Mouse (Mus musculus) hindbrain, embryonic 10.5 days (tissue): ENCODE measurements at regions not wholly inside any gene's neighbourhood (a gene's known extent, or its start where the extent isn't known, plus 50 kb on each side); places are given as distances from the start of the nearest gene placed in this dataset.

Experiments
- DNase-seq: peaks from one replicate; pipeline ENCODE4 v3.0.0-alpha.2; 2017; ENCODE audit warnings: low spot score
- H3K27ac ChIP-seq: fragments of 300-500 bp; sonication (generic); 2 replicates; pipeline ENCODE4 v1.5.1; 2016; ENCODE audit warnings: mild to moderate bottlenecking, moderate library complexity
- H3K27me3 ChIP-seq: fragments of 300-500 bp; sonication (generic); 2 replicates; pipeline ENCODE4 v1.6.1; 2016; ENCODE audit warnings: mild to moderate bottlenecking; ENCODE audit not compliant: poor library complexity, insufficient read depth, severe bottlenecking
- H3K36me3 ChIP-seq: fragments of 300-500 bp; sonication (generic); 2 replicates; pipeline ENCODE4 v1.6.1; 2016; ENCODE audit warnings: mild to moderate bottlenecking, moderate library complexity
- H3K4me1 ChIP-seq: fragments of 300-500 bp; sonication (generic); replicated peaks from 2 replicates; pipeline ENCODE4 v1.6.1; 2016; ENCODE audit warnings: mild to moderate bottlenecking
- H3K4me3 ChIP-seq: fragments of 300-500 bp; sonication (generic); 2 replicates; pipeline ENCODE4 v1.5.1; 2016; ENCODE audit warnings: mild to moderate bottlenecking, moderate library complexity
- H3K9me3 ChIP-seq: fragments of 300-500 bp; sonication (generic); 2 replicates; pipeline ENCODE4 v1.6.1; 2016; ENCODE audit warnings: mild to moderate bottlenecking, moderate library complexity
- WGBS: fragments of 180-500 bp; shearing (Covaris S2); methylation state at CpG from one replicate; pipeline ENCODE4 v1.1.7; 2016; 5-methylcytosine and 5-hydroxymethylcytosine counted together

GRCm38 (mm10) chr13:71006117-71006516 is 164.5 kb upstream of the Adamts16 start:
- no peak overlapping the region for H3K4me3 ChIP-seq
- H3K36me3 ChIP-seq = no peaks in the 10 kb centered on the region
- H3K9me3 ChIP-seq = no peaks in the 10 kb centered on the region
- no peak overlapping the region for H3K27ac ChIP-seq
- H3K27me3 ChIP-seq = 0 out of 2 replicates have a peak, but pooled peaks cover 3% of the 10 kb centered on the region
- peak; percentile 40 for DNase-seq
- 14% methylated on average over 1 of the region's 1 CpGs for WGBS
- H3K4me1 ChIP-seq = peaks cover 7% of the 10 kb centered on the region; the same call in 1 of the 2 replicates

GRCm38 (mm10) chr13:71003517-71003916 is 161.9 kb upstream of the Adamts16 start:
- Histone ChIP-seq H3K27ac (no peak overlapping the region), H3K36me3 (no peaks in the 10 kb centered on the region), H3K27me3 (0 out of 2 replicates have a peak, but pooled peaks cover 3% of the 10 kb centered on the region), H3K4me3 (no peak overlapping the region), H3K9me3 (no peaks in the 10 kb centered on the region), H3K4me1 (peaks cover 17% of the 10 kb centered on the region)
- no peak for DNase-seq
- WGBS = 70% methylated on average over 3 of the region's 3 CpGs

- Histone ChIP-seq H3K4me1 (peaks cover 17% of the 10 kb centered on the region), H3K9me3 (no peaks in the 10 kb centered on the region), H3K36me3 (no peaks in the 10 kb centered on the region), H3K27ac (no peak overlapping the region), H3K27me3 (0 out of 2 replicates have a peak, but pooled peaks cover 3% of the 10 kb centered on the region), H3K4me3 (no peak overlapping the region)
- peak; percentile 69 for DNase-seq
- 15% methylated on average over 2 of the region's 2 CpGs for WGBS
These were observed 159.7 kb upstream of the Adamts16 start for GRCm38 (mm10) chr13:71001278-71001677.

- no peaks in the 10 kb centered on the region for H3K36me3 ChIP-seq
- no peak for DNase-seq
- H3K9me3 ChIP-seq = no peaks in the 10 kb centered on the region
- H3K4me3 ChIP-seq = no peak overlapping the region
- H3K27me3 ChIP-seq = 0 out of 2 replicates have a peak, but pooled peaks cover 3% of the 10 kb centered on the region
- H3K27ac ChIP-seq = no peak overlapping the region
- WGBS = 53% methylated on average over 5 of the region's 5 CpGs
- H3K4me1 ChIP-seq = peaks cover 17% of the 10 kb centered on the region
These were observed 158.9 kb upstream of the Adamts16 start for GRCm38 (mm10) chr13:71000422-71001008.

- no peak overlapping the region for H3K4me3 ChIP-seq
- no peaks in the 10 kb centered on the region for H3K36me3 ChIP-seq
- DNase-seq = no peak
- H3K27me3 ChIP-seq = no peaks in the 10 kb centered on the region
- H3K4me1 ChIP-seq = no peaks in the 10 kb centered on the region
- no peaks in the 10 kb centered on the region for H3K9me3 ChIP-seq
- no peak overlapping the region for H3K27ac ChIP-seq
- 71% methylated on average over 1 of the region's 1 CpGs for WGBS
These were observed 151.9 kb upstream of the Adamts16 start for GRCm38 (mm10) chr13:70993522-70993921.

GRCm38 (mm10) chr13:70989999-70990645 is 148.5 kb upstream of the Adamts16 start:
- H3K9me3 ChIP-seq = no peaks in the 10 kb centered on the region
- no peaks in the 10 kb centered on the region for H3K27me3 ChIP-seq
- 93% methylated on average over 10 of the region's 10 CpGs for WGBS
- DNase-seq = no peak
- no peak overlapping the region for H3K4me3 ChIP-seq
- H3K27ac ChIP-seq = no peak overlapping the region
- H3K4me1 ChIP-seq = no peaks in the 10 kb centered on the region
- no peaks in the 10 kb centered on the region for H3K36me3 ChIP-seq

- WGBS = 85% methylated on average over 1 of the region's 1 CpGs
- peaks cover 10% of the 10 kb centered on the region for H3K4me1 ChIP-seq
- no peak overlapping the region for H3K4me3 ChIP-seq
- H3K27ac ChIP-seq = no peak overlapping the region; the same call in 1 of the 2 replicates
- no peak for DNase-seq
- no peaks in the 10 kb centered on the region for H3K9me3 ChIP-seq
- no peaks in the 10 kb centered on the region for H3K27me3 ChIP-seq
- no peaks in the 10 kb centered on the region for H3K36me3 ChIP-seq
These were observed 137.7 kb upstream of the Adamts16 start for GRCm38 (mm10) chr13:70979344-70979743.

- Histone ChIP-seq H3K27me3 (no peaks in the 10 kb centered on the region), H3K4me1 (peaks cover 10% of the 10 kb centered on the region), H3K27ac (peak overlapping the region; percentile 69), H3K4me3 (no peak overlapping the region), H3K36me3 (no peaks in the 10 kb centered on the region), H3K9me3 (no peaks in the 10 kb centered on the region)
- DNase-seq = no peak
- WGBS = 75% methylated on average over 4 of the region's 5 CpGs
These were observed 137.1 kb upstream of the Adamts16 start for GRCm38 (mm10) chr13:70978547-70979307.

GRCm38 (mm10) chr13:70969596-70969995 is 128.0 kb upstream of the Adamts16 start:
- Histone ChIP-seq H3K4me1 (no peaks in the 10 kb centered on the region), H3K4me3 (no peak overlapping the region), H3K36me3 (no peaks in the 10 kb centered on the region), H3K27ac (no peak overlapping the region), H3K9me3 (no peaks in the 10 kb centered on the region), H3K27me3 (no peaks in the 10 kb centered on the region)
- DNase-seq = no peak
- 83% methylated on average over 9 of the region's 9 CpGs for WGBS

GRCm38 (mm10) chr13:70967781-70968180 is 126.2 kb upstream of the Adamts16 start:
- no peak for DNase-seq
- WGBS = 73% methylated on average over 3 of the region's 3 CpGs
- Histone ChIP-seq H3K9me3 (no peaks in the 10 kb centered on the region), H3K27ac (no peak overlapping the region), H3K4me1 (no peaks in the 10 kb centered on the region), H3K27me3 (no peaks in the 10 kb centered on the region), H3K36me3 (no peaks in the 10 kb centered on the region), H3K4me3 (no peak overlapping the region)

- WGBS = 69% methylated on average over 2 of the region's 2 CpGs
- no peaks in the 10 kb centered on the region for H3K4me1 ChIP-seq
- peak; percentile 39 for DNase-seq
- no peaks in the 10 kb centered on the region for H3K36me3 ChIP-seq
- H3K9me3 ChIP-seq = no peaks in the 10 kb centered on the region
- H3K27ac ChIP-seq = no peak overlapping the region
- H3K4me3 ChIP-seq = no peak overlapping the region
- H3K27me3 ChIP-seq = no peaks in the 10 kb centered on the region
These were observed 121.8 kb upstream of the Adamts16 start for GRCm38 (mm10) chr13:70963384-70963783.

GRCm38 (mm10) chr13:70934309-70935037 is 92.9 kb upstream of the Adamts16 start:
- H3K27me3 ChIP-seq = no peaks in the 10 kb centered on the region
- 71% methylated on average over 7 of the region's 7 CpGs for WGBS
- H3K9me3 ChIP-seq = no peaks in the 10 kb centered on the region
- H3K36me3 ChIP-seq = no peaks in the 10 kb centered on the region
- H3K4me1 ChIP-seq = no peaks in the 10 kb centered on the region
- no peak overlapping the region for H3K4me3 ChIP-seq
- H3K27ac ChIP-seq = no peak overlapping the region
- DNase-seq = no peak
